Mouse (Mus musculus) spleen, adult 2 months (tissue): ENCODE measurements at regions not wholly inside any gene's neighbourhood (a gene's known extent, or its start where the extent isn't known, plus 50 kb on each side); places are given as distances from the start of the nearest gene placed in this dataset.

ENCODE experiments used
- CTCF ChIP-seq: fragments of 200-500 bp; IDR thresholded peaks from 2 replicates; pipeline ENCODE4 v1.5.1; 2011; ENCODE audit warnings: mild to moderate bottlenecking, inconsistent platforms; ENCODE audit not compliant: insufficient read depth, insufficient read length, insufficient replicate concordance; ENCODE audit errors: extremely low read depth
- POLR2A ChIP-seq: fragments of 200-500 bp; IDR thresholded peaks from 2 replicates; pipeline ENCODE4 v1.6.1; 2011; ENCODE audit warnings: low read depth, low read length, inconsistent platforms

DNA sequence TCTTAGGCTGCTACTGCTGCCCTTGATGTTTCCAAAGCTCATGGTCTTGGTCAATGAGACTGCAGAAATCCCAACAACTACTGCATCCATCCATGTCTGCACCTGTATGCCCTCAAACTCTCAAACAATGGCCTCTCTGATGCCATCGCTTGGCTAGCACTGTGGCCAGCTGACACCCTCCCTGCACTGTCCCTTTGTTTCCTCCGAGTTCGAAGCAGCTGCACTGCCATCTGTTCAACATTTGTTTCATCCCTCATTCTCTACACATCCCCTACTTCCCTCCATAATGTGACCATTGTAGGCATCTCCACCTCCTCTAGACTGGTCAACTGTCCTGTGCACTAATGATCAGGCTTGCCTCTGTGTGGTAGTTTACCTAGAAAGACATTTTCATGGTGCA lies 75.3 kb upstream of the Ypel5 start:
- TF ChIP-seq CTCF (no peak), POLR2A (no peak)
